Mouse (Mus musculus) effector memory CD4-positive, alpha-beta T cell, adult 5 months (primary cell): ENCODE measurements around the gene Cenpb. TPM values are rescaled to one million over a fixed set of nuclear protein-coding genes. Genes with fewer than 3 reads are reported as not detected.

ENCODE experiments used
- polyA plus RNA-seq: library from polyadenylated mRNA; unstranded; fragments of 100-300 nt; shearing (Covaris generic); gene quantifications from one replicate; pipeline ENCODE4 v1.2.1, GENCODE M21; 2017

The Cenpb gene
- 8.0 TPM for polyA plus RNA-seq

DNA sequence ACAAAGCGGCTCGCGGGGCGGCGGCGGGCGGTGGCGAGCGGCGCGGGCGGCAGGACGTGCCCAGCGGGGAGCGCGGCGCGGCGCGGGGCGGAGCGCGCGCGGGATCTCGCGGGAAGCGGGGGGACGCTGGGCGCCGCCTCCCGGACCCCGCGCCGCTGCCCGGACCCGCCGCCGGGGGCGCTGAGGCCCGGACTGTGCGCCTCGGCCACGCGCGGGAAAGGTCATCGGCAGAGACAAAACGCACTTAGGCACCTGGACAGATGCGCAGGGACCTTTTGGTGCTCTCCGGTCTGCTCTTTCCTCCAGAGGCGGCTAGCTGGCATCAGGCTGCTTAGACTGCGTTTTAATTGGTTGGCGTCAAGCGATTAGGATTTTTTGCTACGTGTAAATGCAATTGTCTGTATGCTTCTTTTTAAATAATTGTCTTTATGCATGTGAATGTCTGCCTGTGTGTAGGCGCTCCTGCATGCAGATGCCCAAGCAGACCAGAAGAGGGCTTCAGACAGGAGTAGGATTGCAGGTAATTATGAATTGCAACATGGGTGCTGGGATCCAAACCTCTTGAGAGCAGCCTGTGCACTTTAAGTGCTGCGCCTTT, at the start of gene Cenpb:
Gene Cenpb, minus strand, starts transcription at position 78 of the 598 bp plus-strand sequence.

DNA sequence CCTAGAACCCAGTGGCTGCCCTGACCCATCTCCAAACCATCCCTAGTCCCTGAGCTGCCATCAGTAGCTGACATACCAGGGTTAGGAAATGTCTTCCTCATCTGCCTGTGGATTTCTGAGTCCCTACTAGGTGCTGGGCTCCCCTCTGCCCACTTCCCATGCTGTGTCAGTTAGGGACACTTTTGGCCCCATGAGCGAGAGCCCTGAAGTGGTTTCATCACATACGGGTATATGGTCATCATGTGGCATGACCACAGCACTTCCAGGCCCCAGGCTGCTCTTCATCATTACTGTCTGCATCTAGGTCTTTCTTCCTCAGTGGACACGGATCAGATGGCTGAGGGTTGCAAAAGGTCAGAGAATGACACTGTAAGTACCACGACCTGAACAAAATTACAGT, 26.9 kb upstream of the Cenpb start, which contains the start of gene Ap5s1:
Gene Ap5s1, plus strand, starts transcription at position 301 of the 400 bp plus-strand sequence.

DNA sequence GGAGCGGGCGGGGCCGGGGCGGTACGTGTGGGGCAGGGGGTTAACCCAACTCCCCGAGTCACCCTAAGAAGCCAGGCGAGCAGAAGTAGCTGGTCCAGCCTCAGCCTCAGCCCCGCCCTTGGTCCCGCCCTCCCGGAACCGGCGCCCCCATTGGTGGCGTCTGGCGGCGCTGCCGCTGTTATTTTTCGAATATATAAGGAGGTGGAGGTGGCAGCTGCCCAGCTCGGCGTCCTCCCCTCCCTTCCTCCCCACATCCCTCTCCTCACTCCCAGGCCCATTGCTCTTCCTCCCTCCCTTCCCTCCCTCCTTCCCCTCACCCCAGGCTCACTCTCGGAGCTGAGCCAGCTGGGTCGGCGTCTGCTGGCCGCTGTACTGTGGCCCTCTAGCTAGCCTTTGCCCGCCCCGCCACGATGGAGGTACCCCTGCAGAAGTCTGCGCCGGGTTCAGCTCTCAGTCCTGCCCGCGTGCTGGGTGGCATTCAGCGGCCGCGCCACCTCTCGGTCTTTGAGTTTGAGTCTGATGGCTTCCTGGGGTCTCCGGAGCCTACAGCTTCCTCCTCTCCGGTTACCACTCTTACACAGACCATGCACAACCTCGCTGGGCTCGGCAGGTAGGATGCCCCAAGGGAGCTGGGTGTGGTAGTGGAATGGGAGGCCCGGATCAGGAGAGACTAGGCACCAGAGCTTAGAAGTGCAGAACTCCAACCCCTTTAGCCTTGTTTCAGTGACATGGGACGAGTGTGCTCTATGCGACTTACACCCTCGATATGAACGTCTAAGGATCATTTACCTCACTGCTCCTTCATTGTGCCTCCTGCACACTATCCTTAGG, 7.1 kb upstream of the Cenpb start, which contains the start of the genes Cdc25b and Spef1:
Gene Cdc25b, plus strand, starts transcription at position 179 of the 831 bp plus-strand sequence.
Gene Spef1, minus strand, starts transcription at position 512 of the 831 bp plus-strand sequence.

DNA sequence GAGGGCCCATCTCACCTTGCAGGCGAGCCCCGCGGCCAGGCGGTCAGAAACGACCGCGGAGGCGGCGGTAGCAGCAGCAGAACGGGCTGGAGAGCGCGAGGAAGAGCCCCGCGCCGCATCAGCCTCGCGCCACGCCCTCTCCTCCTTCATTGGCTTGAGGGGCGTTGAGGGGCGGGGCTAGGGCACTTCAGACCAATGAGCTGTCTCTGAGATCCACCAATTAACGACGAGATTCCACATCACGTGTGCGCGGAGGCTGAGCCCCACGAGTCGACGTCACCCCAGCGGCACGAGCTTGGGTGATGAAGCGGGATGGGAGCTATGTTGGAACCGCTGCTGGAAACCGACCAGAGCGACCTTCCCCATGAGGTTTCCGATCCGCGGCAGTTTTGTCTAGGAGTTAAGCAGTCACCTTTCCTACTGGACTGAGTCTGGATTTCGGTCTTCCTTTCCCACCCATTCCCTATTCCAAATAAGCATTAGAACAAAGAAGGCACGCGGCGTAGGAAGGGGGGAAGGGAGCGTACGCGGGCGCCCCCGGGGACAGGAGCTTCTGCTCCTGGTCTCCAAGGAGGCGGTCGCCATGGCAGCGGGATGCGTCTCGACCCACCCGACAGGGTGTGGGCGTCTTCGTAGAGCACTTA, 19.8 kb downstream of the Cenpb start, which contains the start of gene 1700037H04Rik:
Gene 1700037H04Rik, minus strand, starts transcription at position 144 of the 644 bp plus-strand sequence.

DNA sequence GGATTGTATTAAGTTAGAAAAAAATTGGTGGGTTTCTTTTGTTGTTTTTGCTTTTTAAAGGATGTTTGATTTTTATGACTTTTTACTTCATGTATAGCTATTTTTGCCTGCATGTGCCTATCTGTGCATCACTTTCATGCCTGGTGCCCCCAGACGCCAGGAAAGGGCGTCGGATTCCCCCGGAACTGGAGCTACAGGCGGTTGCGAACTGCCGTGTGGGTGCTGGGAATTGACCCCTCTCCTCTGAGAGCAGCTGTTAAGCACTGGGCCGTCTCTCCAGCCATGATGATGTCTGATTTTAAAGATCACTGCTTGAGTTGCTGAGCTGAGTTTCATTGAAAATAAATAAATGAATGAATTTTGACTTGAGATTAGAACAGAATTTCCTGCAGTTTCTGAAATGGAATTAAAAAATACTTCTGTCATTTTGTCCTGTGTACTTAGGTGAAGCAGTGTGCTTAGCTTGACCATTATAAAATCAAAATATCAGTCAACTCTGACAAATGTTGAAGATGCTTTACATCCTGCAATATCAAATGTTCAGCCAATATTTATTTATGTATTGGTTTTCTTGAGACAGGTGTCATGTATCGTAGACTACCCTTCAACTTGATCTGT, 46.8 kb downstream of the Cenpb start, which contains the start of gene Gm11037:
Gene Gm11037, plus strand, starts transcription at position 568 of the 618 bp plus-strand sequence.

DNA sequence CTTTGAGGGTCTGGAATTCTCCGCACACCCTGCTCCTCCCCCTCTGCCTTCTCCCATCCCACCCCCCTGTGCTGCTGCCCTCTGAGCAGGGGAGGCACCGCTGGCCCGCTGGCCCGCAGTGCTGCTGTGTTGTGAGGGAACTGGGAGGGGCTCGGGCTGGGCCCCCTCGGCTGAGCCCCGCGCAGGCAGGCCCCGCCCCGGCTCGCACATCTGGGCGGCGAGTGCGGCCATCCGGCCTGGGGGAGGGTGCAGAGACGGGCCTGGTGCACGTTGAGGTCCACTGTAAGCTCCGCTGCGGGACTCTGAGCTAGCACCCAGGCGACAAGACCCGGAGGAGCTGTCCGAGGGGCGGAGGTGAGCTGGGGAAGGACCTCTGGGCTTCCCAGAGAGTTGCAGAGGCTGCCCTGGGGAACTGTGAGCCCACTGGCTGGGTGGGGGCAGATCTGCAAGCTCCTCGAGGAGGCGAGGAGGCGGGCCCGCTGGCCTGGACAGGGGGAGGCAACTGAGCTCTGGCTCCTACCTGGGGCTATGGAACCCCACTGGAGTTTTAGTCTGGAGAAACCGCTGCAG, 52.6 kb downstream of the Cenpb start, which contains the start of gene Hspa12b:
Gene Hspa12b, plus strand, starts transcription at position 120 of the 570 bp plus-strand sequence.

Other genes with a start within 250 kb of the Cenpb start
- gene Gfra4, start 137.0 kb downstream of the Cenpb start, polyA plus RNA-seq, result not detected
- not detected for gene Adam33, start 116.3 kb downstream of the Cenpb start, polyA plus RNA-seq
- not detected for gene Siglec1, start 93.3 kb downstream of the Cenpb start, polyA plus RNA-seq
- not detected for gene Hspa12b, start 52.8 kb downstream of the Cenpb start, polyA plus RNA-seq
- not detected for gene Gm11037, start 46.6 kb downstream of the Cenpb start, polyA plus RNA-seq
- gene 1700037H04Rik, start 20.0 kb downstream of the Cenpb start, polyA plus RNA-seq, result 27.3 TPM
- gene Cdc25b, start 6.9 kb upstream of the Cenpb start, polyA plus RNA-seq, result 73.8 TPM
- gene Spef1, start 7.2 kb upstream of the Cenpb start, polyA plus RNA-seq, result 0.22 TPM
- 8.4 TPM for gene Ap5s1, start 27.0 kb upstream of the Cenpb start, polyA plus RNA-seq
- 11.5 TPM for gene Mavs, start 54.0 kb upstream of the Cenpb start, polyA plus RNA-seq
- 82.2 TPM for gene Pank2, start 82.4 kb upstream of the Cenpb start, polyA plus RNA-seq
- gene Rnf24, start 172.8 kb upstream of the Cenpb start, polyA plus RNA-seq, result 5.3 TPM